Mouse (Mus musculus) embryonic fibroblast, embryonic 13.5 days (primary cell): Measurements from ENCODE around the gene Ugt1a5.

ENCODE experiments used
- CTCF ChIP-seq: IDR thresholded peaks from 2 replicates; pipeline ENCODE4 v1.5.1; 2011; ENCODE audit warnings: mild to moderate bottlenecking, control low read depth, low read length, moderate library complexity, borderline replicate concordance; ENCODE audit not compliant: insufficient read depth
- POLR2A ChIP-seq: IDR thresholded peaks from 2 replicates; pipeline ENCODE4 v1.6.1; 2011; ENCODE audit warnings: low read depth, mild to moderate bottlenecking, control low read depth, low read length, moderate library complexity

- TF ChIP-seq CTCF (no peak), POLR2A (no peak)
These were observed 84.2 kb downstream of the Ugt1a5 start for GRCm38 (mm10) chr1:88250023-88250422.
